Comparison of ENCODE assay signal across 24 mouse cellular contexts in genomic region chr17:4182106-4182505, GRCm38 (mm10).
"Had no signal": no experiment of that assay in that cellular context is flagged by ENCODE, and none has a peak within 500 bp of the region (broad histone marks: within the 10 kb centered on the region; RNA-seq: fewer than 3 reads in every experiment).

No protein-coding gene starts in this region.

- H3K36me3 ChIP-seq: limb, embryonic 12.5 days; limb, embryonic 15.5 days; midbrain, embryonic 12.5 days; neural tube, embryonic 13.5 days; stomach, embryonic 15.5 days had no signal

- H3K27ac ChIP-seq: kidney, postnatal 0 days; limb, embryonic 12.5 days; limb, embryonic 15.5 days; liver, embryonic 14.5 days; macrophage; midbrain, embryonic 12.5 days; neural tube, embryonic 13.5 days; stomach, embryonic 15.5 days had no signal

- H3K4me2 ChIP-seq: limb, embryonic 12.5 days; limb, embryonic 15.5 days; liver, embryonic 11.5 days; lung, embryonic 14.5 days; midbrain, embryonic 12.5 days; neural tube, embryonic 13.5 days; stomach, embryonic 15.5 days had no signal

- DNase-seq: kidney, adult 18-20 months; kidney, adult 9 months; kidney, postnatal 25 days; left cerebral cortex, postnatal 4 days; liver, postnatal 0 days; lung, embryonic 14.5 days; retina, postnatal 1 day; right cerebral cortex, postnatal 4 days; thymus, adult 18-20 months; thymus, postnatal 36 days had no signal

- H3K9ac ChIP-seq: limb, embryonic 12.5 days; limb, embryonic 15.5 days; liver, embryonic 14.5 days; liver, postnatal 0 days; lung, embryonic 14.5 days; midbrain, embryonic 12.5 days; neural tube, embryonic 13.5 days; stomach, embryonic 15.5 days had no signal

- H3K9me3 ChIP-seq: limb, embryonic 12.5 days; limb, embryonic 15.5 days; midbrain, embryonic 12.5 days; neural tube, embryonic 13.5 days; stomach, embryonic 15.5 days had no signal

- H3K4me1 ChIP-seq: limb, embryonic 12.5 days; limb, embryonic 15.5 days; midbrain, embryonic 12.5 days; stomach, embryonic 15.5 days had no signal

- H3K27me3 ChIP-seq: limb, embryonic 12.5 days; limb, embryonic 15.5 days; midbrain, embryonic 12.5 days; neural tube, embryonic 13.5 days; stomach, embryonic 15.5 days had no signal

- H3K4me3 ChIP-seq: limb, embryonic 12.5 days; limb, embryonic 15.5 days; midbrain, embryonic 12.5 days; myocyte; neural tube, embryonic 13.5 days; stomach, embryonic 15.5 days had no signal

- ATAC-seq: inflammation-experienced regulatory T-cells, adult 6 months; intestine, embryonic 16.5 days; liver, postnatal 0 days; lung, postnatal 0 days; midbrain, embryonic 16.5 days had no signal
